Mouse (Mus musculus): ENCODE measurements at regions not wholly inside any gene's neighbourhood (a gene's known extent, or its start where the extent isn't known, plus 50 kb on each side); places are given as distances from the start of the nearest gene placed in this dataset.

GRCm38 (mm10) chr5:69707099-69707498, 115.0 kb upstream of the Gnpda2 start:
- TF ChIP-seq KAT2A (conservative IDR thresholded peaks at IDR 0.05; ENCODE audit: low read depth, low read length) (no peak), POLR2A (IDR thresholded peaks at IDR 0.05; ENCODE audit: control insufficient read depth in 1 of 2, insufficient read depth in 1 of 2, low read depth in 1 of 2, low read length in 2 of 2, poor library complexity in 1 of 2) (no peak), GATA1 (IDR thresholded peaks at IDR 0.05; ENCODE audit: low read depth, low read length) (no peak), TCF12 (IDR thresholded peaks at IDR 0.05; ENCODE audit: low read depth, low read length) (no peak), CTCF (IDR thresholded peaks at IDR 0.05 in 2 of 3, conservative IDR thresholded peaks at IDR 0.05 in 1 of 3; ENCODE audit: control insufficient read depth in 1 of 3, insufficient read depth in 1 of 3, low read depth in 2 of 3, low read length in 3 of 3, poor library complexity in 1 of 3, severe bottlenecking in 1 of 3) (no peak), UBTF (IDR thresholded peaks at IDR 0.05; ENCODE audit: borderline replicate concordance, insufficient read depth, low read depth, low read length) (no peak)
